Mouse (Mus musculus): ENCODE measurements around the gene Sh3rf1.

- TF ChIP-seq CTCF (conservative IDR thresholded peaks at IDR 0.05; ENCODE audit: low read length): no peak
- TF ChIP-seq POU5F1 (IDR thresholded peaks at IDR 0.05; ENCODE audit: borderline replicate concordance, low read length): no peak
These were observed 185.4 kb downstream of the Sh3rf1 start for GRCm38 (mm10) chr8:61409081-61409480.

Data from E14TG2a.4 (cell line).